Mouse (Mus musculus): ENCODE data around the gene Zfp784. TPM values are rescaled to one million over a fixed set of nuclear protein-coding genes. Genes with fewer than 3 reads are reported as not detected.
"Not testable (repeated sequence)": the region's sequence is repeated elsewhere in the genome, so short reads cannot be mapped to it uniquely, and the experiment has no call there.

Zfp784 gene
- total RNA-seq (2021) = 1 to 10 TPM; 5.2 to 5.6 TPM

DNA sequence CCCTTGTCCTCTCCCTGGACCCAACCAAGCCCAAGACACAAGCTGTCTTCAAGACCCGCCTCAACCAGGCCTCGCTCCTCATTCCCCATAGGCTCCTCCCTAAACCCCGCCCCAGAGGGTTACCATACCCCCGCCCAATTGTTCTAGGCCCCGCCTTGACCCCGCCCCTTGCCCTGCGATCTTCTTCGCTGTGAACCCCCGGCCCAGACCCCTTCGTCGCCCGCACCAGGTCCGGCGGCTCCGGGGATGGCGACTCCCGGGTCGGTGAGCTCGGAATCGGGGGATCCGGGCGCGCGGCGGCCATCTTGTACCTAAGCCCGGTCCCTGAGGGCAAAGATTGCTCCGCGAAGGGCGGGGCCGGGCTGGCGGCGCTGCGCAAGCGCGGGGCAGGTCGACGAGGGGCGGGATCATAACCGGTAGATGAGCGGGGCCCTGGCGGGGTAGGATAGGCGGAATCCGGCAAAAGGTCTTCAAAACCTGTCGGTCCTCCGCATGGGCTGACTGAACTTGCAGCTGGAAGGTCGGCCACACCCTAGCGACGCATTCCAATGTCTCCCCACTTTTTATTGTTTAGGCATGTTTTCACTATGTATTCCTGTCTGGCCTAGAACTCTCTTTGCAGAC, at the start of gene Zfp784:
Zfp784 (minus strand) TSS at position 338 of the 624 bp plus-strand sequence.
- intact Hi-C loops (cut with DNase I) = no loop called here
- peak; percentile 93 for DNase-seq

DNA sequence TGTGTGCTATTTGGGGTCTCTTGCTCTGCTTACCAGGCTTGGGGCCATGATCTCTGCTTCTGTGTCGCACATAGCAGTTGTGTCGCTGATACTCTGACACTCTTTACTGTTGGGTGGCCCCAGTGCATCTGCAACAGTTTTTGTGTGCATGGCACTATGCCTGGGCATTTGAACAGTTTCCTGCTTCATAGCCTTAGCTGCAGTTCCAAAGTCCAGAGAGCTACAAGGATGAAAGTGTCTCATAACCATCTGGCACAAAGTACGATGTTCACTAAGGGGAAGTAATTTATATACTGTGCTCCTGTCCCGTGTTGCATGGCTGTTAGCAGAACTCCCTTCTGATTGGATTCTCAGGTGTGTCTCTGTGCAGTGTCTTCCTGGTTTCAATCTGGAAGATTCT, 49.6 kb upstream of the Zfp784 start:
- intact Hi-C loops (cut with DNase I) = no loop called here
- DNase-seq = no peak

DNA sequence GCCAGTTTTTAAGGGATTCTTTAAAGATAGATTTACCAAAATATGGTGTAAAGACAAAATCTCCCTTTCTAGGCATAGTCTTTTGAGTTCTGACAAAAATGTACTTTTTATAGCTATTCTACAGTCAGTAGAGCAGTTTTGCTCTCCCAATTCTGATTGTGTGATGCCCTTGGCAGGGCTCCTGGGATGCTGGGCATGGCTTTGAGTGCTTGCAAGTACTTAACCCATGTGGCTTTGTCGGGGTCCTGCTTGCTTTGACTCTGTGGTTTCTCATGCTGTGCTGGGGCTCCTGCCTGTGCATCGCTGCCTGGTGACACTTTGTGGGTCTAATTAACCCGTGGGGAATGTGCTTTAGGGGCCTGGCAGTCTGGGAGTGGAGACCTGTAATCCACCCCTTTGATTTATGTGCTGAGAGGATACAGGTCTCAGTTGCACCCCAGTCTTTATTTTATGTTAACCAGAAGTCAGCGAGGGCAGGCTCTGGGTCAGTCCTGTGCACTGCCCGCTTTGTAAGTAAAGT, 48.7 kb upstream of the Zfp784 start:
- no peak for DNase-seq
- intact Hi-C loops (cut with DNase I) = no loop called here

DNA sequence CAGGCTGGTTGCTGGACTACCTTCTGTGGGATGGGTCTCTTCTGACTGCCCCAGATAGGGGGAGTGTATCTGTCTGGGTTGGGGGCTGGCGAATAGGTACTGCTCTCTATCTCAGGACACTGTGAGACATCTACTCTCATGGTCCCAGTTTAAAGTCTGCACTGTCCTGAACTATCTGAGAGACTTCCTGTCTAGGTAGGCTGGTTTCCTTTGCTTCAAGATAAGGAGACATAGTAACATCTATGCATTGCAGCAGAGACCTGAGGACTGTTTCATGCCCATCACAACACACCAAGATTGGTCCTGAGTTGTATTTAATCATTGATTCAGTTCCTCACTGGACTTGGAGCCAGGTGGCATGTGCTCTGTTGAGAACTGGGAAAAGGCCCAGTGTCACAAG, 47.3 kb upstream of the Zfp784 start:
- intact Hi-C loops (cut with DNase I) = no loop called here
- no peak for DNase-seq

DNA sequence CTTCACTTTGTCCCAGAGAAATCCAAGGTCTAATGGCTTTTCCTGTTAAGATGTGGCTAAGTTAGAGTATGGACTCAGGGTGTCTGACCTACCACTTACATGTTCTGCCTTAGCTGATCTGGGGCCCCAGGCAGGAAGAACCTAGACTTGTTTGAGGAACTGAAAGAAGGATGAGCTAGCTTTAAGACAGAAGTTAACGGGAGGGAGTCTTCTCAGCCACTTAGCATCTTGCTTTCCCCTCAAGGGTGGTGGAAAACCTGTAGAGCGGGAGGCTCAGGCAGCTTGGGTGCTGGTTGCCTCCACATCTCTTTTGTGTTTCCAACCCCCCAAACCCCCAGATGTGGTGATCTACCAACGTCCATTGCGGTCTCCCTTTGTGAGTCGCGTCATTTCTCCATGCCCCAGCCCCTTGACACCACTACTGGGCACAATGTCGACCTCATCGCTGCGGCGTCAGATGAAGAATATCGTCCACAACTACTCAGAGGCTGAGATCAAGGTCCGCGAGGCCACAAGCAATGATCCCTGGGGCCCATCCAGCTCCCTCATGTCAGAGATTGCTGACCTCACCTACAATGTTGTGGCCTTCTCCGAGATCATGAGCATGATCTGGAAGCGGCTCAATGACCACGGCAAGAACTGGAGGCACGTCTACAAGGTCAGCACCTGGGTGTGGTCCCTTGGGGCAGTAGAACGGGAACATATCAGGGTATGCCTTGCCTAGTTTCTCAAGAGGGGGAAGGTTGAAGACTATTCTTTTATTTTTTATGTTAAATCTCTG, 45.3 kb upstream of the Zfp784 start:
- intact Hi-C loops (cut with DNase I) = no loop called here
- DNase-seq = no peak

DNA sequence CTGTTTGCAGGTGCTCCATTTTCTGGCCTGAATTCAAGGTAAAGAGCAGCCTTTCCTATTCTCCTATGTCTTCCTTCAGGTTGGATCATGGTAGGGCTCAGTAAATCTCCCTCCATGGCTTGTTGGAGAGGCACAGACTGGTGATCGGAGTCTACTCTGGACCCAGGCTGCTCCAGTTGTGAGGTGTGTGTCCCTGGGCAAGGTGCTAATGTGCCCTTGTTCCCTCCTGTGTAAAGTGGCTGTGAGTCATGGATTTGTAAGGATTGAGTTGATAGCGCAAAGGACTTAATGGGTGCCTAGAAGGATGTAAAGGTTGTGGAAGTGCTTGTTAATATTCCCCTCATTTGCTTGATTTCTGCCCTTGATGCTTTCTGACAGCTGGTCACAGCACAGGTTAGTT, 43.7 kb upstream of the Zfp784 start:
- intact Hi-C loops (cut with DNase I) = no loop called here

DNA sequence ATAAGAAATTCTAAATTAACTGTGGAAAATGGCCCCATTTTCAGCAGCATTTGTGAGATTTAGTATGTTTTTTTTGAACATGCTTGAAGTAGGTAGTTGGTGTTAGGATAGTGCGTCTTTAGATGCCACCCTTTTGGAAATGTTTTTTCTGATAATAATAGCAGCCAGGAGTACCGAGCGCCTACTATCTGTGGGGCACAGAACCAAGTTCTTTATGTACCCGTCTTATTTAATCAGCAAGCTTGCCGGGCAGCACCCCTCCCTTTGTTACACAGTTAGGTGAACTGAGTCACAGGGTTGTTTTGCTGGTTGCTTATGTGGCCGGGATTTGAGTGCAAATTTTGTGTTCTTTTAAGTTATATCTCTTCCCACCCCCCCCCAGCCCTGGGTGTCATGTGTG, 43.0 kb upstream of the Zfp784 start:
- no peak for DNase-seq

More for the DNA sequence above, 43.7 kb upstream of the Zfp784 start:
- DNase-seq = no peak

DNA sequence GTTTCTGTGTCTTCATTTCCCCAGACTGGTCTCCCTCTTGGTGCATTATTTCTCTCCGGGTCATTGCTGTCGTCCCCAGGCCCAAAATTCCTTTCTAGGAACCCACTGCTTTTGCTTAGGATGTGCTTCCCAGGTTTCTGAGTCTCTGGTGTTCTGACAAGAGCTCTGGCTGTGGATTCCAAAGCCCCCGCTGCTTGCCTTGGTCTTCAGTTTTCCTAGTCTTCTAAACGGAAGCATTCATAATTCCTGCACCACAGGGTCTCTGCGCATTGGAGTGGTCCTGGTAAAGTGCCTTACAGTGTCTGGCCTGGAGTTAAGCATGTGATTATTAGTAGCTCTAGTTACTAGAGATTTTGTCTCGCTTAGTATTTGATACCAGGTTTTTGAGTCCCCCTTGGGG, 42.6 kb upstream of the Zfp784 start:
- intact Hi-C loops (cut with DNase I) = no loop called here
- DNase-seq = no peak

More for the DNA sequence above, 43.0 kb upstream of the Zfp784 start:
- intact Hi-C loops (cut with DNase I) = no loop called here

DNA sequence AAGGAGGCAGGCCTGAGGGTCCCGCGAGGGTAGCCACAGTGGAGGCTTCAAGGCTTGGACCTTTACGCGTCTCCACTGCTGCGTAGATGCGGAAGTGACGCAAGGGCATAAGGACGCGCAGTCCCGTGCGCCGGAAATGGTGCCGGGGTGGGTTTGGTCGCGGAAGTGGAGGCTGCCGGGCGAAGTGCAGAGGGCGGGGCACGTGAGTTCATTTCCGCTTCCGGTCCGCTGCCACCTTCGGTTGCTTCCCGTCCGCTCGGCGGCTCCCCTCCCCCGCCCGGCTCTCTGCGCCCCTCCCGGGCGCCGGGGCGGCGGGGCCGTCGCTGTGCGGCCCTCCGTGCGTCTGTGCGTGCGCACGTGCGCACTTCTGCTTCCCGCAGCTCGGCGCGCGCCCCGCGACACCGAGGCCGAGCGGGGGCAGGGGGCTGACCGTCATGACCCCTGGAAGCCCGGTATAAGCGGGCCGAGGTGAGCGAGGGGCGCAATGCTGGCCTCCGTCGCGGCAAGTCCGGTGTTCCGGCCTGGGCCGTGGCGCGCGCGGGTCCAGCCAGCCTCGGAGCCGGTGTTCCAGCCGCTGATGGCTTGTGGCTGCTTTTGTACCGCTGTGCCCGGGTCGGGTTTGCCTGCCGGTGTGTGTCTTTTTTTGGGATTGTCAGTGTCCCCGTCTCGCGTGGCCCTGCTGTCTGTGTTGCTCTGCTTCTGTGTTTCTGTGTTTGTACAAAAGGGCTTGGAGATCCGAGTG, 41.9 kb upstream of the Zfp784 start, which contains the start of gene Epn1:
Epn1 (plus strand) TSS at position 226 of the 742 bp plus-strand sequence.
- peak; percentile 97 for DNase-seq
- intact Hi-C loops (cut with DNase I) = no loop called here

DNA sequence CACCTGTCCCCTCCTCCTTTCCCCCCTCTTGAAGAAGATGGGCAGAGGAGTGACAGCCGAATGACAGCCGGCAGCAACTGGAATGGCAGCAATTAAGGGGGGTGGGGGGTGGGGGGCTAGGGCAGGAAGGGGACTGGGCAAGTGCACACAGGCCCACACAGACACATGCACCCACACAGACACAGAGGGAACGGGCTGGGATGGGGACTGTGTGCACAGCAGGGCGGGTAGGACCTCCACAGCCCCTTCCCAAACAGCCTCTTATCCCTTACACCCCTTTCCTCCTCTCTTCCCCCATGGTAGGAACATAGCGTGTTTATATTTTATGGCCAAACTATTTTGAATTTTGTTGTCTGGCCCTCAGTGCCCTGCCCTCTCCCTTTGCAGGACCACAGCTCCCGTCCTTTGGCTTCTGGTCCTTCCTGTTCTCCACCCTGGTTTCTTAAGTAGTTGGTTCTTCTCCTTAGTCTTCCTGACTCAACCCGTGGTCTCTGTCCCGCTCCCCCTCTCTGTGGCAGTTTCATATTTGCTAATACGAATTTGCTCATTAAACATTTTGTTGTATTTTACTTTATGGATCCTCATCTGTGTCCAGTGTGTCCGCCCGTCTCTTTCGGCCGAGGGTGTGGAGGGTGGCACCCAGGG, 41.2 kb upstream of the Zfp784 start:
- intact Hi-C loops (cut with DNase I); DNase-seq: not testable (repeated sequence)

DNA sequence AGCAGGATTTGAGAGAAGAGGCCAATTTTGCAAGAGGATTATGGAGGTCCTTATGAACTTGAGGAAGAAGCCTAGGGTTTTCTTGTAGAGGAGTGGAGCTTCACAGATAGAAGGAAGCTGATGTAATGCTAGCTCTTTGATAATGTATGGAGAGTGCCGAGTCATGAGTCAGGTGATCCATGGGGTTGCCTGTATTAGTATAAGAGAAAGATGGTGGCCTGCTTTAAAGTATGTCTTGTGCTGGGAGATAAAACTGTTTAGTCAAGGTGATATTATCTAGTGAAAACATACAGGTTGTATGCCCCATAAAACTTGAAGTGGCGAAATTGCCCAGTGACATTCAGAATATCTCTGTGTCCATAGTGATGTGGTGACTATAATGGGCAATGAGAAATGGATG, 38.7 kb upstream of the Zfp784 start:
- intact Hi-C loops (cut with DNase I) = no loop called here
- no peak for DNase-seq

DNA sequence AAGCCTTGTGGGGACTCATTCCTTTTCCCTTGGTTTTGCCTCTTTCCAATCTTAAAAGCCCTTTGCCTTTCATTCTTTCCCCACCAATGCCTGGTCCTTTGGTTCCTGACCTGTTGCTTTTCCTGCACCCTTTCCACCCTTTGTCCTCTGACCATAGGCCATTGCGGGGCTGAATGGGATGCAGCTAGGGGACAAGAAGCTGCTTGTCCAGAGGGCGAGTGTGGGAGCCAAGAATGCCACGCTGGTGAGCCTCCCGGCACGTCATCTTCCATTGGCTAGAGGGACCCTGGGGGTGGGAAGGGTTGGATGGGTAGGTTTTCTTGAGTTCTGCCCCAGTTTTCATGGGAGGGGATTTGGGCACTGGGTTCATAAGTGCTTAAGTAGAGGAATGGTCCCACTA, 36.7 kb upstream of the Zfp784 start:
- intact Hi-C loops (cut with DNase I) = no loop called here
- no peak for DNase-seq

DNA sequence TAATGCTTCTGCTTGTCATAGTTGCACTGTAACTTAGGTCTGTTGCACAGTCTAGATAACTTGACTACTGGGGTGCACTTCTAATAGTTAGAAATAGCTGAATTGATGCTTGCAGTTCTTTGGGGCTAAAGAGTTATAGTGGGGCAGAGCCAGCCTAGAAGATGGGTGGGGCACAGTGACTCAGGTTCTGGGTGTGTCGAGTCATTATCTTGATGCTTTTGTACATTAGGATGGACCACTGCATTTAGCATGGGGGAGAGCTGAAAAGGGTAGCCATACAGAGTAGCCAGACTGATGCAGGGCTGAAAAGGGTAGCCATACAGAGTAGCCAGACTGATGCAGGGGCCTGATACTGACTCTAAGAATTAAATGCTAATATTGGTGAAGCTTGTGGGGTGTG, 35.3 kb upstream of the Zfp784 start:
- intact Hi-C loops (cut with DNase I) = no loop called here
- DNase-seq = no peak

DNA sequence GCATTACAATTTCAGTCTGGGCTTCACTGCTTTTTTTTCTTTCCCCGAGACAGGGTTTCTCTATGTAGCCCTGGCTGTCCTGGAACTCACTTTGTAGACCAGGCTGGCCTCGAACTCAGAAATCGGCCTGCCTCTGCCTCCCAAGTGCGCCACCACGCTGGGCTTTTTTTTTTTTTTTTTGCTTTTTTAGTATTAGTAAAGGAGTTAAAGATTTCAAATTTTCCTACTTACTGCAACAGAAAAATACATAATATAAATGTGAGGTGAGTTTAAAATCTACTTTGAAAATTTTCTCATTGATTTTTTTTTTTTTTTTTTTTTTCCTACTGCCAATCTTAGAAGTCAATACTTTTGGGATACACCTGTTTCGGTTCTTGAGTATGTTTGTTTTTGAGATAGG, 26.6 kb upstream of the Zfp784 start:
- no peak for DNase-seq
- intact Hi-C loops (cut with DNase I) = no loop called here

DNA sequence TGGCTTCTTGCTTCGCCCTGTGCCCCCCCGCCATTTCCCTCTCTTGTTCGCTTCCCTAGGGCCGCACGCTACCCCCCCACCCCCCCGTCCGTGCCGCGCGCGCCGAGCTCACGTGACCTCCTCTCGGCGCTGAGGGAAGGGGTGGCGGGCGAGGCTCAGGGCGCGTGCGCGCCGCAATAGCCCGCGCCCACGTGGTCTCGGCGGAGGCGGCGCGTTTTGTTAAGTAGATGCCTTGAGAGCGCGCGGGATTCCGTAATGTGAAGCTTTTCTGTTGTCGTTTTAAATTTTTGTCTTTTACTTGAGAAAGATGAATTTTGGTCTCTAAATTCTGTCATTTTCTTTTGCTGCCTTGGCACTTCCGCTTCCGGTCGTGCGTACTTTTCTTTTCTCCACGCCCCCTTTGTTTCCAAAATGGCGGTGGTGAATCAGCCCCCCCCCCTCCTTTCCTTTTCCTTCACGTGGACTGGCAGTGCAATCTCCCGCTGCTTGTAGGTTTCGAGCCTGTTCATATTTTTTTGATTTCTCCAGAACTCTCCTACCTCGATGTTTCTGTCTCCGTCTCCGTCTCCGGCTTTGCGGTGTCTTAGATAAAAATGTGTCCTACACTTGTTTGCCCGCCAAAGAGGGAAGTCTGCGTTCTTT, 24.2 kb upstream of the Zfp784 start:
- DNase-seq = peak; percentile 65
- intact Hi-C loops (cut with DNase I) = no loop called here

DNA sequence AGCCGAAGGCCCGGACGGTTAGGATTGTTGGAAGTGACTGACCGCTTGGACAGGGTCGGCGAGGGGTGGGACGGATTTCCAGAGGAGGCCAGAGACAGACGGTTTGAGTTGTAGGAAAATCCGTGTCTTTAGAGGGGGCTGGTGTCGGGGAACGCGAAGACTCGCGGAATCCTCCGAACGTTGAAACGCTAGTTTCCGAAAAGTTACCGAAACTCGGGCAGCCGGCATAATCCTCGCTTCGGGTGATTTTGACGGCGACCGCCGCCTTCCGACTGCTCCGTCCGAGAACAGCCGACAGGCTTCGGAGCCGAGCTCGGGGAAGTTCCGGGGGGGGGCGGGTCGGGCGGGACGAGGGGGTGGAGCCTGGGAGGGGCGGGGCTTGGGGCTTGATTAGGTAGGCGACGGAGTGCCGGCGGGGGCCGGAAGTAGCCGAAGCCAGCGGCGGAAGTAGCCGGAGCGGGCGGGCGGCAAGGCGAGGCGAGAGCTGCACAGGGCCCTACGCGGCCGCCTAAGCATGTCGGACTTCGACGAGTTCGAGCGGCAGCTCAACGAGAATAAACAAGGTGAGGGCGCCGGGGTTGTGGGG, 23.6 kb upstream of the Zfp784 start, which contains the start of gene U2af2:
U2af2 (plus strand) TSS at position 370 of the 586 bp plus-strand sequence.
- peak; percentile 97 for DNase-seq
- intact Hi-C loops (cut with DNase I) = no loop called here

DNA sequence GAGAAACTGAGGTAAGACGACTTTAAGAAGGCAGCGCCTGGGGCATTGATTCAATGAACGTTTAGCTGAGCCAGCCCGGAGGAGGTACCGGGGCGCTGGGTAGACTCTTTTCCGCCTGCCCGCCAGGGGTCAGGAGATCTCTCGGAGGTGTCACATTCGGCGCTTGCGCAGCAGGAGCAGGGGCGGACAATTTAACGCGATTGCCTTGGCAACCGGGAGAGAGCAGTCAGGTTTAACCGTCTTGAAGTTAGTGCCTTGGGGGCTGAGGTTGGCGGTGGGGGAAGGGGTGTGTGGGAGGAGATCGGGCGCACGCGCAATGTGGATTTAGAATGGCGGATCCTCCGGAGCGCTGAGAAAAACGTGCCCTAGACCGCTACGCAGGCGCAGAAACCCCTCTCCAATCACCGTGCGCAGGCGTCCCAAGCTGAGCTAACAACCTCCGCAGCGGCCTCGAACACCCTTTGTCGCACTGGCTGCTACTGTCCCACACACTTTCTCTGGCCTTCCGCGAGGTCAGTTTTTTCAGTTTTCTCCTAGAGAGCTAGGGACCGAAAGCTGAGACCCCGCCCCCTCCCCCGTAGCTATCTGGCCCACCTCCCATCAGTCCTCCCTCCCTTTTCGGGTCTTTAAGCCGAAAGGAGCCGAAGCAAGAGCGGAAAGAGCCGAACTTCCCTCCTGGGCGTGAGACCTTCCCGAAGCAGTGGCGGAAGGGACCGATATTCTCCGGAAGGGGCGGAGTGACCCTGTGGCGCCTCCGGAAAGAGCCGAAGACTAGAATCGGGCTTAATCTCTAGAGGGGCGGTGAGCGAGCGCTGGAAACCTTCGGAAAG, 22.9 kb upstream of the Zfp784 start:
- intact Hi-C loops (cut with DNase I) = no loop called here
- DNase-seq = peak; percentile 99

DNA sequence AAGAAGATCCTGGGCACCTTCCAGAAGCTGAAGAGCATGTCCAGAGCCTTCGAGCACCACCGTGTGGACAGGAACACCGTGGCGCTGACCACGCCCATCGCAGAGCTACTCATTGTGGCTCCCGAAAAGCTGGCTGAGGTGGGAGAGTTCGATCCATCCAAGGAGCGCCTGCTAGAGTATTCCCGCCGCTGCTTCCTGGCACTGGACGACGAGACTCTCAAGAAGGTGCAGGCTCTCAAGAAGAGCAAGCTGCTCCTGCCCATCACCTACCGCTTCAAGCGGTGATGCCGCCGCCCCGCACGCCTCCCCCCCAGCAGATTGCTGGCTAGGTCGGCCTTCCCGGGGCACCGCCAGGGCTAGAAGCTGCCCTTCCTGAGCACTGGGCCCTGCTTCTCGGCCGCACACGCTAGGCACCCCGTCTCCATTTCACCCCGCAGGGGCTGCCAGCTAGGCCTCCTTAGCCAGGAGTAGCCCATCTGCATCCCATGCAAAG, 22.0 kb upstream of the Zfp784 start:
- intact Hi-C loops (cut with DNase I) = no loop called here
- DNase-seq = peak; percentile 88

DNA sequence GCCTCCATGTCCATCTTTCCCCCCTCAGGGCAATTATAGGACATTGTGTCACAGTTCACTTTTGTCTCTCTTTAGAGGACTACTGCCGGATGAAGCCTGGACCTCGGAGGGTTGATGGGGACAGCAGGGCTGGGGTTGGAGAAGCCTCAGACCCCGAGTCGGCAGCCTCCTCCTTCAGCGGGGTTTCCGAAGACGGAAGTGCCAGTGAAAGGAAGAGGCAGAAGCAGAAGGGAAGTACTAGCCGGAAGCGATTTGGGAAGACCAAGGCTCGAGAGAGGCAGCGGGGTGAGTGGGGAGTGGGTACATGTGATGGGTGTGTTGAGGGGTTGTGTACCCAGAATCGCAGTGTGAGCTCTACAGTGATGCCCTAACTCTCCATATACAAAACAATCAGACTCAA, 21.2 kb upstream of the Zfp784 start:
- intact Hi-C loops (cut with DNase I) = no loop called here
- DNase-seq = no peak
